Mouse (Mus musculus): ENCODE data around the gene Neil1.

GRCm38 (mm10) chr9:57129641-57130040, 18.5 kb downstream of the Neil1 start:
- TF ChIP-seq CTCF (conservative IDR thresholded peaks at IDR 0.05; ENCODE audit: low read length), result no peak
- TF ChIP-seq NANOG (IDR thresholded peaks at IDR 0.05; ENCODE audit: borderline replicate concordance, low read length), result no peak
- no peak for TF ChIP-seq POU5F1 (IDR thresholded peaks at IDR 0.05; ENCODE audit: borderline replicate concordance, low read length)
